Mouse (Mus musculus) CH12.LX (cell line): ENCODE data around the gene Kndc1. TPM values are rescaled to one million over a fixed set of nuclear protein-coding genes. Genes with fewer than 3 reads are reported as not detected.

ENCODE experiments used
- DNase-seq: peaks from one replicate; pipeline ENCODE4 v3.0.0-alpha.2; 2013; ENCODE audit errors: extremely low read depth
- H3K27ac ChIP-seq: 2 replicates; pipeline ENCODE4 v1.5.1; 2012; ENCODE audit warnings: low read depth, mild to moderate bottlenecking, control low read depth, moderate library complexity; ENCODE audit not compliant: insufficient read depth
- H3K27me3 ChIP-seq: replicated peaks from 2 replicates; pipeline ENCODE3; 2012; ENCODE audit warnings: inconsistent platforms
- H3K36me3 ChIP-seq, 2 experiments: replicated peaks in 1 of 2; 2 replicates each; pipeline versions ENCODE3 to v1.6.1; 2012; ENCODE audit warnings: inconsistent platforms in 1 of 2, low read length in 1 of 2, mild to moderate bottlenecking in 1 of 2, mixed read lengths in 1 of 2, moderate library complexity in 1 of 2; ENCODE audit not compliant: control insufficient read depth in 1 of 2, insufficient read depth in 1 of 2
- H3K4me1 ChIP-seq, 2 experiments: 2 replicates each; pipeline ENCODE4 v1.6.1; 2012; ENCODE audit warnings: inconsistent platforms in 1 of 2, moderate library complexity in 1 of 2; ENCODE audit not compliant: insufficient read depth in 2 of 2, control insufficient read depth in 1 of 2
- H3K4me2 ChIP-seq: 2 replicates; pipeline ENCODE4 v1.6.1; 2012; ENCODE audit warnings: low read depth, mild to moderate bottlenecking, control low read depth; ENCODE audit not compliant: poor library complexity, insufficient read depth, severe bottlenecking
- H3K4me3 ChIP-seq, 3 experiments: fragments of 150-350 bp in 1 of 3; sonication (generic) in 1 of 3; replicated peaks in 1 of 3; 2 replicates each; pipeline versions ENCODE3 to v1.5.1; 2011 to 2012; ENCODE audit warnings: low read depth in 2 of 3, low read length in 2 of 3, mild to moderate bottlenecking in 2 of 3, moderate library complexity in 2 of 3, control low read depth in 1 of 3, improper control_type of control experiment in 1 of 3, inconsistent platforms in 1 of 3, mixed read lengths in 1 of 3; ENCODE audit not compliant: poor library complexity in 1 of 3
- H3K79me2 ChIP-seq: replicated peaks from 2 replicates; pipeline ENCODE4 v1.6.1; 2012; ENCODE audit warnings: mild to moderate bottlenecking, moderate library complexity; ENCODE audit not compliant: control insufficient read depth, poor library complexity, insufficient read depth, severe bottlenecking; ENCODE audit errors: extremely low read depth
- H3K9ac ChIP-seq: 2 replicates; pipeline ENCODE4 v1.6.1; 2012; ENCODE audit warnings: low read depth, mild to moderate bottlenecking, control low read depth, moderate library complexity; ENCODE audit not compliant: insufficient read depth
- H3K9me3 ChIP-seq: replicated peaks from 2 replicates; pipeline ENCODE3; 2012; ENCODE audit warnings: low read length, inconsistent platforms, mixed read lengths
- BHLHE40 ChIP-seq: IDR thresholded peaks from 2 replicates; pipeline ENCODE4 v1.6.1; 2011; ENCODE audit warnings: mild to moderate bottlenecking, low read depth, low read length, improper control_type of control experiment
- CHD1 ChIP-seq: IDR thresholded peaks from 2 replicates; pipeline ENCODE4 v1.6.1; 2012; ENCODE audit warnings: low read depth, low read length, improper control_type of control experiment, inconsistent platforms
- CHD2 ChIP-seq: IDR thresholded peaks from 2 replicates; pipeline ENCODE4 v1.6.1; 2011; ENCODE audit warnings: low read length, improper control_type of control experiment
- CTCF ChIP-seq, 2 experiments: IDR thresholded peaks in 1 of 2; conservative IDR thresholded peaks in 1 of 2; 2 replicates each; pipeline ENCODE4 v1.5.1; 2011 to 2012; ENCODE audit warnings: low read depth in 2 of 2, low read length in 2 of 2, improper control_type of control experiment in 1 of 2, inconsistent platforms in 1 of 2, mild to moderate bottlenecking in 1 of 2, moderate library complexity in 1 of 2
- E2F4 ChIP-seq: IDR thresholded peaks from 2 replicates; pipeline ENCODE4 v1.6.1; 2011; ENCODE audit warnings: low read depth, low read length, improper control_type of control experiment; ENCODE audit not compliant: insufficient replicate concordance
- ELF1 ChIP-seq: IDR thresholded peaks from 2 replicates; pipeline ENCODE4 v1.6.1; 2014; ENCODE audit warnings: low read depth, mild to moderate bottlenecking, inconsistent platforms, low read length, improper control_type of control experiment
- EP300 ChIP-seq: IDR thresholded peaks from 2 replicates; pipeline ENCODE4 v1.6.1; 2011; ENCODE audit warnings: low read length, improper control_type of control experiment
- ETS1 ChIP-seq: conservative IDR thresholded peaks from 2 replicates; pipeline ENCODE4 v1.6.1; 2012; ENCODE audit warnings: low read depth, mild to moderate bottlenecking, inconsistent platforms, low read length, improper control_type of control experiment, moderate library complexity
- GABPA ChIP-seq: IDR thresholded peaks from 2 replicates; pipeline ENCODE4 v1.6.1; 2012; ENCODE audit warnings: low read depth, low read length, improper control_type of control experiment, inconsistent platforms; ENCODE audit not compliant: insufficient replicate concordance
- HCFC1 ChIP-seq: IDR thresholded peaks from 2 replicates; pipeline ENCODE4 v1.6.1; 2012; ENCODE audit warnings: low read depth, mild to moderate bottlenecking, inconsistent platforms, low read length, improper control_type of control experiment
- IRF4 ChIP-seq: IDR thresholded peaks from 2 replicates; pipeline ENCODE4 v1.6.1; 2014; ENCODE audit warnings: low read depth, mild to moderate bottlenecking, inconsistent platforms, low read length, improper control_type of control experiment
- JUN ChIP-seq: IDR thresholded peaks from 2 replicates; pipeline ENCODE4 v1.6.1; 2011; ENCODE audit warnings: low read depth, mild to moderate bottlenecking, low read length, improper control_type of control experiment, moderate library complexity; ENCODE audit not compliant: insufficient read depth
- JUND ChIP-seq: conservative IDR thresholded peaks from 2 replicates; pipeline ENCODE4 v1.6.1; 2011; ENCODE audit warnings: low read depth, low read length, improper control_type of control experiment
- KAT2A ChIP-seq: IDR thresholded peaks from 2 replicates; pipeline ENCODE4 v1.6.1; 2012; ENCODE audit warnings: low read length, improper control_type of control experiment, inconsistent platforms; ENCODE audit not compliant: insufficient replicate concordance
- MAFK ChIP-seq: IDR thresholded peaks from 2 replicates; pipeline ENCODE4 v1.6.1; 2011; ENCODE audit warnings: low read length, improper control_type of control experiment; ENCODE audit not compliant: insufficient replicate concordance
- MAX ChIP-seq: IDR thresholded peaks from 2 replicates; pipeline ENCODE4 v1.6.1; 2011; ENCODE audit warnings: low read length, improper control_type of control experiment
- MAZ ChIP-seq: IDR thresholded peaks from 2 replicates; pipeline ENCODE4 v1.6.1; 2012; ENCODE audit warnings: low read depth, mild to moderate bottlenecking, inconsistent platforms, low read length, improper control_type of control experiment, moderate library complexity
- MEF2A ChIP-seq: IDR thresholded peaks from 2 replicates; pipeline ENCODE4 v1.6.1; 2014; ENCODE audit warnings: low read depth, mild to moderate bottlenecking, inconsistent platforms, low read length, improper control_type of control experiment, borderline replicate concordance
- MXI1 ChIP-seq: IDR thresholded peaks from 2 replicates; pipeline ENCODE4 v1.6.1; 2011; ENCODE audit warnings: mild to moderate bottlenecking, low read depth, low read length, improper control_type of control experiment
- MYC ChIP-seq: IDR thresholded peaks from 2 replicates; pipeline ENCODE4 v1.6.1; 2011; ENCODE audit warnings: low read depth, mild to moderate bottlenecking, improper control_type of control experiment, low read length
- NELFE ChIP-seq: IDR thresholded peaks from 2 replicates; pipeline ENCODE4 v1.6.1; 2011; ENCODE audit warnings: low read depth, low read length, improper control_type of control experiment
- NRF1 ChIP-seq: IDR thresholded peaks from 2 replicates; pipeline ENCODE4 v1.6.1; 2014; ENCODE audit warnings: low read depth, mild to moderate bottlenecking, inconsistent platforms, low read length, improper control_type of control experiment, moderate library complexity
- PAX5 ChIP-seq: IDR thresholded peaks from 2 replicates; pipeline ENCODE4 v1.6.1; 2012; ENCODE audit warnings: low read length, inconsistent platforms, mixed read lengths
- POLR2A ChIP-seq: IDR thresholded peaks from 2 replicates; pipeline ENCODE4 v1.6.1; 2011; ENCODE audit warnings: low read depth, mild to moderate bottlenecking, improper control_type of control experiment, low read length
- POLR2AphosphoS2 ChIP-seq: IDR thresholded peaks from 2 replicates; pipeline ENCODE4 v1.6.1; 2011; ENCODE audit warnings: low read depth, low read length, improper control_type of control experiment
- RAD21 ChIP-seq: IDR thresholded peaks from 2 replicates; pipeline ENCODE4 v1.6.1; 2011; ENCODE audit warnings: low read depth, mild to moderate bottlenecking, low read length, improper control_type of control experiment, moderate library complexity
- RCOR1 ChIP-seq: conservative IDR thresholded peaks from 2 replicates; pipeline ENCODE4 v1.6.1; 2012; ENCODE audit warnings: low read depth, mild to moderate bottlenecking, inconsistent platforms, low read length, improper control_type of control experiment
- SIN3A ChIP-seq: IDR thresholded peaks from 2 replicates; pipeline ENCODE4 v1.6.1; 2012; ENCODE audit warnings: low read length, improper control_type of control experiment, inconsistent platforms
- SMC3 ChIP-seq: IDR thresholded peaks from 2 replicates; pipeline ENCODE4 v1.6.1; 2011; ENCODE audit warnings: low read depth, low read length, improper control_type of control experiment
- TBP ChIP-seq: conservative IDR thresholded peaks from 2 replicates; pipeline ENCODE4 v1.6.1; 2011; ENCODE audit warnings: low read depth, low read length, improper control_type of control experiment
- TCF12 ChIP-seq: IDR thresholded peaks from 2 replicates; pipeline ENCODE4 v1.6.1; 2014; ENCODE audit warnings: low read depth, mild to moderate bottlenecking, inconsistent platforms, low read length, improper control_type of control experiment
- UBTF ChIP-seq: IDR thresholded peaks from 2 replicates; pipeline ENCODE4 v1.6.1; 2012; ENCODE audit warnings: low read depth, mild to moderate bottlenecking, inconsistent platforms, low read length, improper control_type of control experiment, moderate library complexity
- USF1 ChIP-seq: IDR thresholded peaks from 2 replicates; pipeline ENCODE4 v1.6.1; 2014; ENCODE audit warnings: low read depth, mild to moderate bottlenecking, inconsistent platforms, low read length, improper control_type of control experiment
- USF2 ChIP-seq: conservative IDR thresholded peaks from 2 replicates; pipeline ENCODE4 v1.6.1; 2011; ENCODE audit warnings: low read depth, low read length, improper control_type of control experiment
- ZC3H11A ChIP-seq: IDR thresholded peaks from 2 replicates; pipeline ENCODE4 v1.6.1; 2012; ENCODE audit warnings: low read depth, mild to moderate bottlenecking, inconsistent platforms, low read length, improper control_type of control experiment
- ZKSCAN1 ChIP-seq: IDR thresholded peaks from 2 replicates; pipeline ENCODE4 v1.6.1; 2012; ENCODE audit warnings: low read depth, inconsistent platforms, low read length, improper control_type of control experiment, borderline replicate concordance
- ZMIZ1 ChIP-seq: IDR thresholded peaks from 2 replicates; pipeline ENCODE4 v1.6.1; 2012; ENCODE audit warnings: low read depth, mild to moderate bottlenecking, inconsistent platforms, low read length, improper control_type of control experiment
- ZNF384 ChIP-seq: IDR thresholded peaks from 2 replicates; pipeline ENCODE4 v1.6.1; 2012; ENCODE audit warnings: low read depth, low read length, improper control_type of control experiment, inconsistent platforms
- dilution Hi-C: fragments of 300-500 bp; cut with MboI; formaldehyde crosslinking; loops from 2 replicates; pipeline ENCODE4 v1.14.3; 2020; ENCODE audit warnings: low sequenced_read_pairs; ENCODE audit not compliant: extremely low pct_unique_long_range_greater_than_20kb, extremely low pct_ligation_motif_present
- in situ Hi-C: fragments of 300-500 bp; cut with MboI; formaldehyde crosslinking; loops from 3 replicates; pipeline ENCODE4 v1.14.3; 2019; ENCODE audit warnings: low sequenced_read_pairs, low pct_ligation_motif_present, low pct_unique_long_range_greater_than_20kb, mixed read lengths
- polyA plus RNA-seq: library from polyadenylated mRNA; unstranded; fragments of >175 nt; gene quantifications from 2 replicates; pipeline ENCODE4 v1.2.1, GENCODE M21; 2012; ENCODE audit warnings: low read depth; ENCODE audit not compliant: insufficient read length
- total RNA-seq, 2 experiments: library from RNA; depleted of rRNA; stranded (reverse); fragments of 300-350 nt in 1 of 2; fragments of >200 nt in 1 of 2; gene quantifications; 2 replicates each; pipeline ENCODE4 v1.2.3; 2012 to 2014

The Kndc1 gene
- total and polyA plus RNA-seq, 3 experiments = 2.3 to 5.0 (median 4.0) TPM

GRCm38 (mm10) chr7:139969348-139970130 is 75.0 kb downstream of the Kndc1 start:
- Histone ChIP-seq H3K27ac (peak overlapping the region; percentile 99), H3K36me3 (no peaks in the 10 kb centered on the region), H3K4me3 (no peak overlapping the region), H3K79me2 (no peaks in the 10 kb centered on the region), H3K4me2 (peak overlapping the region; percentile 76), H3K9me3 (no peaks in the 10 kb centered on the region), H3K9ac (peak overlapping the region; percentile 69), H3K4me1 (peaks cover 67 to 91% of the 10 kb centered on the region in 2 experiments), H3K27me3 (no peaks in the 10 kb centered on the region)
- in situ Hi-C loops (no loop called here), dilution Hi-C loops (no loop called here)
- TF ChIP-seq RAD21 (peak; percentile 82), TBP (0 out of 2 replicates have a peak, but pooled peaks have one; percentile 17), HCFC1 (0 out of 2 replicates have a peak, but pooled peaks have one; percentile 11), MAX (no peak), NELFE (no peak), ZMIZ1 (no peak), CTCF (conservative IDR thresholded peaks at IDR 0.05 in 1 of 2, IDR thresholded peaks at IDR 0.05 in 1 of 2; ENCODE audit: low read depth in 2 of 2, low read length in 2 of 2) (peak; percentile 80 to 87; a peak in 3 of 4 replicates), NRF1 (no peak; the same call in 1 of the 2 replicates), ETS1 (peak; percentile 69), E2F4 (no peak), ZNF384 (no peak; the same call in 1 of the 2 replicates), IRF4 (peak; percentile 67; the same call in 1 of the 2 replicates), PAX5 (no peak), SIN3A (0 out of 2 replicates have a peak, but pooled peaks have one; percentile 0), MAZ (peak; percentile 91), ZKSCAN1 (no peak), MYC (no peak), KAT2A (no peak), UBTF (no peak), MEF2A (0 out of 2 replicates have a peak, but pooled peaks have one; percentile 42), RCOR1 (no peak; the same call in 1 of the 2 replicates), POLR2AphosphoS2 (no peak), JUND (peak; percentile 96), GABPA (no peak), USF1 (no peak), MAFK (no peak), USF2 (no peak), ZC3H11A (peak; percentile 38; the same call in 1 of the 2 replicates), MXI1 (no peak; the same call in 1 of the 2 replicates), POLR2A (peak; percentile 6; the same call in 1 of the 2 replicates), EP300 (no peak), JUN (no peak), BHLHE40 (peak; percentile 99), CHD1 (no peak), CHD2 (peak; percentile 79), SMC3 (peak; percentile 89), ELF1 (no peak), TCF12 (peak; percentile 82)
- peak; percentile 94 for DNase-seq
